Mouse (Mus musculus): ENCODE data around the gene Matn4.
"Not testable (repeated sequence)": the region's sequence is repeated elsewhere in the genome, so short reads cannot be mapped to it uniquely, and the experiment has no call there.

The Matn4 gene

GRCm38 (mm10) chr2:164372408-164373053, 32.4 kb downstream of the Matn4 start:
- peak; percentile 53 for DNase-seq (ENCODE audit: low read depth, low spot score)

GRCm38 (mm10) chr2:164371371-164371770, 33.6 kb downstream of the Matn4 start:
- peak; percentile 72 for DNase-seq (ENCODE audit: low read depth, low spot score)

DNA sequence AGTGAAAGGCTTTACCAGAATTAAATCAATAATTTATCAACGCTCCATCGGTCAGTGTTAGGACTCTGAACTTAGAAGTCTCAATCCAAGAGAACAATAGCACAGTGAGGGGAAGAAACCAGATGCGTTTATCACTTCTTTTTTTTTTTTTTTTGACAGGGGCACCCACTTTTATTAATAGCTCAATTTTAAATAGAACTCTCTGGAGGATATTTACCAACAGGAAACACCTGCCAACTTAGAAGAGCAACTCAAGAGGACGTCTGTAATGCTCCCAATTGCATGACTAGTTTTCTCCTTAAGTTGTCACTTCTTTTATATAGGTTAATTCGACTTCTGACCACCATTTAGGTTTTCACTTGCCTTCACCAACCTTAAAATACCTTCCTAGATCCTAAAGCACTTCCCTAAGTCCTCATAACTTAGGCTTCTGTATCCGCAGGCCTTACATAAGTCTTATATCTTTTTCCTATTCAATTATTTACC, 36.3 kb downstream of the Matn4 start:
- DNase-seq (ENCODE audit: low read depth, low spot score): no peak

- no peak for DNase-seq (ENCODE audit: low read depth, low spot score)
Observed at GRCm38 (mm10) chr2:164366947-164367346, 38.0 kb downstream of the Matn4 start.

DNA sequence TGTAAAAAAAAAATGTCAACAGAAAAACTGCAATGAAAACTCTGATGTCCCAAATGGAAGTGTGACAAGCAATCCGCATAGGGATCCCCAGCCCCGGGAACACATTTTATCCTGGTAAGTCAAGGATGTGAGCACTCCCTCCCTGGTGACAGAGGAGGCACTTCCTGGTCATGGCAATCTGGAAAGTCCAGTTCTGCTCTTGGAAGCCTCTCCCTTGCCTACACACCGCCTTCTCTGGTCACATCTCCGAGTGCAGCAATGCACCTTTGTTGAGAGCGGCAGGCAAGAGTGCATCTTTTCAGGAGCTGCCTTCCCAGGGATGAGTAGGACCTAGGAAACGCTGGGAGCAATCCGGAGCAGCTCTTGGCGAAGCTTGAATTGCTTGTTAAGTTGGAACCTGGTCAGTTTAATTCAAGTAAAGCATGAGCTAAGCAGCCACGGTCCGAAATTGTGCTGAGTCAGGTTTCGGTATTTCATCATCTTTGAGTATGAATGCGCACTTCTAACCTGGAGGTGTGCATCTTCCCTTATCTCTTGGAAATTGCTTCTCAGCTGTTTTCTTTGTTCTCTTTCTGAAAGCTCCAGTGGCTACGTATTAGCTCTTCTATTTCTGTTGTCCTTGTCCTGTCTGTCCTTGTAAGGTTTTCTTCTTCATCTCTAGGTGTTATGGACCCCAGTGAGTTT, 43.8 kb downstream of the Matn4 start:
- DNase-seq (ENCODE audit: low read depth, low spot score): no peak

DNA sequence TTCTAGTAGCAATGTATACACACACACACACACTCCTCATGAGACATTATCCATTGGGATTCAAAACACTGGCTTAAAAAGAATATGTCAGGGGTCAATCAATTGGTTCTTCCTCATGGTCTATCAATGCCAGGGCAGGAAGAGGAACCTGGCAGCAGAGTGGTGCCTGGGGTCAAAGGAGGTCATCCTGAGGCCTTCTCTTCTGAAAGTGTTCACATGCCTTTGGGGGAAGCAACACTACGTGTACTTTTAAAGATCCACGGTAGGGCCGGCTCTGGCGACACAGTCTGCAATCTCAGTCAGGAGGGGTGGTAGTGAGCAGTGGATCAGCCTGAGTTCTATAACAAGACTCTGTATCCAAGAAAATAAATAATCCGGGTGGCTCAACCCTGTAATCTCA, 45.3 kb downstream of the Matn4 start:
- DNase-seq (ENCODE audit: low read depth, low spot score): no peak

GRCm38 (mm10) chr2:164359031-164359430, 45.9 kb downstream of the Matn4 start:
- peak; percentile 66 for DNase-seq (ENCODE audit: low read depth, low spot score)

DNA sequence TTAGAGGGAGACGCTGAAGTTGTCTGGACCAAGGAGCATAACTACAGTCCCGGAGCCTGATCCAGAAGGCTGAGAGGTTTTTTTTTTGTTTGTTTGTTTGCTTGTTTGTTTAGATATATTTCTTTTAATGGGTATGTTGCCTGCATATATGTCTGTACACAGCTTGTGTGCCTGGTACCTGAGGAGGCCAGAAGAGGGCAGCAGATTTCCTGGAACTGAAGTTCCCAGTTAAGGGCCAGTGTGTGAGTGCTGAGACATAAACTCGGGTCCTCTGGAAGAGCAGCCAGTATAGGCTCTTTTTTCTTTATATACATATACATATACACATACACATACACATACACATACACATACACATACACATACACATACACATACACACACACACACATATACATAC, 46.6 kb downstream of the Matn4 start:
- peak; percentile 43 for DNase-seq (ENCODE audit: low read depth, low spot score)

DNA sequence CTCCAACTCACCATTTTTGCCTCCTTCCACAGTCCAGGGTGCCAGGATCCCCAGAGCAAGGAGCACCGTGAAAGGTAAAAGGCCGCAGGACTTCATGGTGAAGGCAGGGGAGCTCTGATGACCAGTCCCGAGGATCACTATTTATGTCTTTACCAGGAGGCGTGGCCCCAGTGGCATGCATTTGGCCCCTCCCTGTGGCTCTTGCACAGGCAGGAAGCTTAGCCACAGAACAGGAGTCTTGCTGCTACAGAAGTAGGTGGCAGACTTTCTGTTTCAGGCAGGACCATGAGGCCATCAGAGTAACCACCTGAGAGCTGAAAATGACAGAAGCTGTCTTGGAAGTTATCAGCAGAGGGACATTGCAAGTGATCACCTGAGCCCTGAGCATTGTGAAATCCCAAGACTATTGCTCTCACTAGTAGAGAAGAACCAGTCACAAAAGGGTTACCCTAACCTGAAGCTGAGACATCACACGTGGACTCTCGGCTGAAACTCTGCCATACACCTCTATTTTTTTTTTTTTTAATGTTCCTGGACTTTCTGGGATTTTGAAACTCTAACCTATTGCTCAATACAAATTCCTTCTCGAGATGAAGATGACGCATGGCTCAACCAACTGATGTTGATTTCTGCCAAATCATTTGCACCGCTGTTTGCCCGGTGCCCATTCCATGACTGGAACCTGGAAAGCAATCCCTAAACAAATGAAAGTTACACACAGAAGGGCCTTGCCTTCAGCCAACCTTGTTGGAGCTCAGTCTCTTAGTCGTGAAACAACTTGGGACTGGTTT, 48.6 kb downstream of the Matn4 start:
- peak; percentile 80 for DNase-seq (ENCODE audit: low read depth, low spot score)

DNA sequence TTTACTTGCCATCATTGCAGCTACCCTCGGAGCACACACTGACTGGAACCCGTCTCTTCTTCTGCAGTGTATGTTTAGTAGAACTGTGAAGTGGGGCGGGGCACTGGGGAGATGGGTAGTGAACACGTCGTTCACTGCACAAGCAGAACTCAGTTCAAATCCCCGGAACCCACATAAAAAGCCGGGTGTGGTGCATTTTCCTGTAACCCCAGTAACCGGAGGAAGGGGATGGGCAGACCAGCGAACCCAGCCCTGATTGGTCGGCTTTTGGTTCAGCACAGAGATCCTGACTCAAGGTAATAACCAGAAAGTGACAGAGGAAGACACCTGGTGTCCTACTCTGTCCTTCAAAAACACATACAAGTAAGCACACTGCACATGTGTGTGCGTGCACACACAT, 51.6 kb downstream of the Matn4 start:
- DNase-seq (ENCODE audit: low read depth, low spot score): no peak

DNA sequence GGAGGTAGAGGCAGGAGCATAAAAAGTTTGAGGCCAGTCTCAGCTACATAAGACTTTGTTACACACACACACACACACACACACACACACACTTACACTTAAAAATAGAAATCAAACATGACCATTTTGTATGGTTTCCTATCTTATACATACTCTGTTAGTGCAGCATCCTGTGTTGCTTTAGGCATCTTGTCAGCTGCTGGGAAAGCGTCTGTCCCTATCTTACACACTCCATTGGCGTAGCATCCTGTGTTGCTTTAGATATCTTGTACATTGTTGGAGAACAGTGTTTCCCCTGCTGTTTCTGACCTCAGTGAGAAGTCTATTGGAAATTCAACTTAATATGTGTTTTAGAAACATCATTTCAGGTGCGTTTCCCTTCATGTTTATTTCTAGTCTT, 52.3 kb downstream of the Matn4 start:
- DNase-seq (ENCODE audit: low read depth, low spot score): no peak

DNA sequence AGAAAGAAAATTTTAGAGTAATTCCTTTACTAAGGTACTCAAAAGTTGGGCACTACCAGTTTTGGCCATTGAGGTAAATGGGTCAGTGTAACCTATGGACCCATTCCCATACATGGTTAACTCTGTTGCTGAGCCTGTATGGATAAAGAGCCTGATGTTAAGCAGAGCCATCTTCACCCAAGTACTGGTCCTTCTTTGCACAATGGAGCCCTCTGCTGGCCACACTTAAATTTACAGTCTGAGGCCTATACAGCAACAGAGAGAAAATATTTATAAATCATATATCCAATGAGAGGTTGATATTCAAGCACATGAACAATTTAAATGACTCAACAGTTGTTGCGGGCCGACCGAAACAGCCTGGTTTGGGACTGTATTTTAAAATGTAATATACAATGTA, 56.0 kb downstream of the Matn4 start:
- peak; percentile 81 for DNase-seq (ENCODE audit: low read depth, low spot score)

DNA sequence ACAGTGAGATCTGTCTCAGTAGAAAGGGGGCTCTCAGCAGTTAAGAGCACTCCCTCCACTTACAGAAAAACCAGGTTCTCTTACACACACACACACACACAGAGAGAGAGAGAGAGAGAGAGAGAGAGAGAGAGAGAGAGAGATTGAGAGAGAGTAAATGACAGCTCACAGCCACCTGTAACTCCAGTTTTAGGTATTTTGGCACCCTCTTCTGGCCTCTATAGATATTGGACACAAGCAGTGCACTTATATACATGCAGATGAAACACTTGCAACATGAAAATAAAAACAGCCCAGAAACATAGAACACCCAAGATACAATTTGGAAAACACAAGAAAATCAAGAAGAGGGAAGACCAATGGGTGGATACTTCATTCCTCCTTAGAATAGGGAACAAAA, 57.3 kb downstream of the Matn4 start:
- DNase-seq (ENCODE audit: low read depth, low spot score): peak; percentile 31

GRCm38 (mm10) chr2:164343732-164344131, 61.2 kb downstream of the Matn4 start:
- DNase-seq (ENCODE audit: low read depth, low spot score): not testable (repeated sequence)

Data from 3T3-L1 (cell line).